1 mouse cellular context compared by ENCODE assay signal in the genomic region with DNA sequence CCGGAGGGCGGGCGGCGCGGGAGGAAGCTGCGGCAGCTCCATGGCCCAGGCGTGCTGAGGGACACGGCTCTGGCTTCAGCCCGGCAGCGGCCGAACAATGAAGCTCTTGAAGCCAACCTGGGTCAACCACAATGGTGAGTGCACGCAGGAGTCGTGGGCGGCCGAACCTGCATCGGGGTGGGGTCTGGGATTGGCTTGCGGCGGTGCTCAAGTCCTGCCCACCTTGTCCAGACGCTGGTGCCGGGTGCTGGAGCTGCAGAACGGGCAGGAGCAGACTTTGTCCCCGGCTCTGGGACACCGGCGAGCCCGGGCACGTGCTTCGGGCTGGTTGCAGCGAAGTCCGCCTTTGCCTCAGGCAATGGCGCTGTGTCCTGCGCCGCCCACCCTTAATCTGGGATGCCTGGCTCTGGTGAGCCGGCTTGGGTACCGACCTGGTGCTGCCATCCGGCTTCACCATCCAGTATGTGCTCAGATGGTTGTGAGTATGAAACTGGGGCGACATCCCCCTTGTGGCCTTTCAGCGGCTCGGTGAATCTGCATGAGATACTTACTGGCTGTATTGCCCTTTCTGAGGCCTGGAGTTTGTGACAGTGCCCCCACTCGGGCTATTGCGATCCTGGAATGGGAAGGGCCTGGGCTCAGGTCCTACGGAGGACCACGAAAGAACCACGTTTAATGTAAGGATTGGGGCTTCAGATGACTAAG.
TF ChIP-seq lines count a peak whose summit lies in the region.

No protein-coding gene starts in this region.

TF ChIP-seq in CH12.LX, 34 proteins besides CTCF, POLR2A, EP300 and RAD21:
- TF ChIP-seq TBP (conservative IDR thresholded peaks at IDR 0.05; ENCODE audit: low read depth, low read length) (0 out of 2 replicates have a peak, but pooled peaks have one; percentile 53), CHD1 (IDR thresholded peaks at IDR 0.05; ENCODE audit: low read depth, low read length) (peak; percentile 39; the same call in 1 of the 2 replicates), HCFC1 (IDR thresholded peaks at IDR 0.05; ENCODE audit: low read depth, low read length) (peak; percentile 53), GABPA (IDR thresholded peaks at IDR 0.05; ENCODE audit: insufficient replicate concordance, low read depth, low read length) (no peak), SMC3 (IDR thresholded peaks at IDR 0.05; ENCODE audit: low read depth, low read length) (no peak; the same call in 1 of the 2 replicates), UBTF (IDR thresholded peaks at IDR 0.05; ENCODE audit: low read depth, low read length) (peak; percentile 64), IRF4 (IDR thresholded peaks at IDR 0.05; ENCODE audit: low read depth, low read length) (peak; percentile 39; the same call in 1 of the 2 replicates), SIN3A (IDR thresholded peaks at IDR 0.05; ENCODE audit: low read length) (peak; percentile 87), TCF12 (IDR thresholded peaks at IDR 0.05; ENCODE audit: low read depth, low read length) (peak; percentile 59; the same call in 1 of the 2 replicates), ZMIZ1 (IDR thresholded peaks at IDR 0.05; ENCODE audit: low read depth, low read length) (peak; percentile 12; the same call in 1 of the 2 replicates), CHD2 (IDR thresholded peaks at IDR 0.05; ENCODE audit: low read length) (no peak), PAX5 (IDR thresholded peaks at IDR 0.05; ENCODE audit: low read length) (no peak), KAT2A (IDR thresholded peaks at IDR 0.05; ENCODE audit: insufficient replicate concordance, low read length) (0 out of 2 replicates have a peak, but pooled peaks have one; percentile 34), USF1 (IDR thresholded peaks at IDR 0.05; ENCODE audit: low read depth, low read length) (no peak), MYC (IDR thresholded peaks at IDR 0.05; ENCODE audit: low read depth, low read length) (peak; percentile 85), RCOR1 (conservative IDR thresholded peaks at IDR 0.05; ENCODE audit: low read depth, low read length) (no peak), NRF1 (IDR thresholded peaks at IDR 0.05; ENCODE audit: low read depth, low read length) (no peak), MEF2A (IDR thresholded peaks at IDR 0.05; ENCODE audit: borderline replicate concordance, low read depth, low read length) (no peak), MAZ (IDR thresholded peaks at IDR 0.05; ENCODE audit: low read depth, low read length) (peak; percentile 47; the same call in 1 of the 2 replicates), USF2 (conservative IDR thresholded peaks at IDR 0.05; ENCODE audit: low read depth, low read length) (no peak), ZKSCAN1 (IDR thresholded peaks at IDR 0.05; ENCODE audit: borderline replicate concordance, low read depth, low read length) (no peak), ELF1 (IDR thresholded peaks at IDR 0.05; ENCODE audit: low read depth, low read length) (no peak), BHLHE40 (IDR thresholded peaks at IDR 0.05; ENCODE audit: low read depth, low read length) (peak; percentile 74), MAX (IDR thresholded peaks at IDR 0.05; ENCODE audit: low read length) (peak; percentile 65), ETS1 (conservative IDR thresholded peaks at IDR 0.05; ENCODE audit: low read depth, low read length) (no peak), POLR2AphosphoS2 (IDR thresholded peaks at IDR 0.05; ENCODE audit: low read depth, low read length) (no peak), MXI1 (IDR thresholded peaks at IDR 0.05; ENCODE audit: low read depth, low read length) (peak; percentile 66), ZC3H11A (IDR thresholded peaks at IDR 0.05; ENCODE audit: low read depth, low read length) (no peak)
